Mouse (Mus musculus): ENCODE data around the gene Ctse. TPM values are rescaled to one million over a fixed set of nuclear protein-coding genes. Genes with fewer than 3 reads are reported as not detected.

Gene Ctse
- polyA plus RNA-seq, 1 experiment from 2014 or later, result not detected

GRCm38 (mm10) chr1:131687739-131688138 is 49.6 kb downstream of the Ctse start:
- no peak for ATAC-seq
- H3K4me1 ChIP-seq (ENCODE audit: control insufficient read depth, insufficient read depth, low read length), result no peaks in the 10 kb centered on the region
- H3K9me3 ChIP-seq (replicated peaks; ENCODE audit: control insufficient read depth, low read length), result no peaks in the 10 kb centered on the region
- 96% methylated on average over 2 of the region's 2 CpGs for WGBS
- no peak overlapping the region for H3K4me2 ChIP-seq (ENCODE audit: low read length)
- H3K36me3 ChIP-seq (ENCODE audit: control insufficient read depth, insufficient read depth, low read length), result no peaks in the 10 kb centered on the region
- no peak overlapping the region for H3K27ac ChIP-seq (ENCODE audit: low read depth, low read length)
- no peaks in the 10 kb centered on the region for H3K27me3 ChIP-seq (replicated peaks; ENCODE audit: control insufficient read depth, insufficient read depth, low read length)
- DNase-seq (ENCODE audit: low spot score), result no peak
- H3K9ac ChIP-seq (ENCODE audit: low read length), result no peak overlapping the region
- H3K4me3 ChIP-seq (ENCODE audit: low read depth, low read length), result no peak overlapping the region

DNA sequence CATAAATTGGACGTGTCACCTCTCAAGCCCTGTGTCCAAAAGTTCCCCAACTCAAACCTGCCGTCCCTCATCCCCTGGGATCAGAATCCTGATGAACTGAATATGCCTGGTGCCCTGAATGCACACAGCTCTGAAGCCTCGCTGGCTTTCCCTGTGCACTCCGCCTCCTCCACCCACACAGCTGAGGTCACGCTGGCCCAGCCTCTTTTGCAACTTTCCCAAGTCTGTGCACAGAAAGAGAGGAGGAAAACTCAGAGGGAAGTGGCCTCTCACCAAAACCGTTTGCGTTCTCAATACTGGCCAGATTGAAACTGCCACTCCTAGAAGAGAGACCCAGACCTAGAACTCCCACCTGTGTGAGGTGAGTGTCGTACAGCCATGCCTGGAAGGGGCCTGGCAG is 50.4 kb downstream of the Ctse start, which contains the start of gene Rab7b:
Gene Rab7b, plus strand, starts transcription at position 221 of the 400 bp plus-strand sequence.
- no peak for ATAC-seq
- Histone ChIP-seq H3K9me3 (replicated peaks; ENCODE audit: control insufficient read depth, low read length) (no peaks in the 10 kb centered on the region), H3K36me3 (ENCODE audit: control insufficient read depth, insufficient read depth, low read length) (no peaks in the 10 kb centered on the region), H3K4me3 (ENCODE audit: low read depth, low read length) (no peak within 1 kb of the TSS), H3K27ac (ENCODE audit: low read depth, low read length) (no peak within 1 kb of the TSS), H3K9ac (ENCODE audit: low read length) (no peak within 1 kb of the TSS), H3K27me3 (replicated peaks; ENCODE audit: control insufficient read depth, insufficient read depth, low read length) (no peaks in the 10 kb centered on the region), H3K4me1 (ENCODE audit: control insufficient read depth, insufficient read depth, low read length) (no peaks in the 10 kb centered on the region), H3K4me2 (ENCODE audit: low read length) (no peak within 1 kb of the TSS)
- WGBS, result 64% methylated on average over 8 of the region's 8 CpGs
- no peak for DNase-seq (ENCODE audit: low spot score)

GRCm38 (mm10) chr1:131689016-131689415 is 50.9 kb downstream of the Ctse start:
- Histone ChIP-seq H3K27me3 (replicated peaks; ENCODE audit: control insufficient read depth, insufficient read depth, low read length) (no peaks in the 10 kb centered on the region), H3K9me3 (replicated peaks; ENCODE audit: control insufficient read depth, low read length) (no peaks in the 10 kb centered on the region), H3K4me2 (ENCODE audit: low read length) (no peak overlapping the region), H3K36me3 (ENCODE audit: control insufficient read depth, insufficient read depth, low read length) (no peaks in the 10 kb centered on the region), H3K4me1 (ENCODE audit: control insufficient read depth, insufficient read depth, low read length) (no peaks in the 10 kb centered on the region), H3K27ac (ENCODE audit: low read depth, low read length) (no peak overlapping the region), H3K9ac (ENCODE audit: low read length) (no peak overlapping the region), H3K4me3 (ENCODE audit: low read depth, low read length) (no peak overlapping the region)
- DNase-seq (ENCODE audit: low spot score), result no peak
- no peak for ATAC-seq
- 87% methylated on average over 3 of the region's 3 CpGs for WGBS

DNA sequence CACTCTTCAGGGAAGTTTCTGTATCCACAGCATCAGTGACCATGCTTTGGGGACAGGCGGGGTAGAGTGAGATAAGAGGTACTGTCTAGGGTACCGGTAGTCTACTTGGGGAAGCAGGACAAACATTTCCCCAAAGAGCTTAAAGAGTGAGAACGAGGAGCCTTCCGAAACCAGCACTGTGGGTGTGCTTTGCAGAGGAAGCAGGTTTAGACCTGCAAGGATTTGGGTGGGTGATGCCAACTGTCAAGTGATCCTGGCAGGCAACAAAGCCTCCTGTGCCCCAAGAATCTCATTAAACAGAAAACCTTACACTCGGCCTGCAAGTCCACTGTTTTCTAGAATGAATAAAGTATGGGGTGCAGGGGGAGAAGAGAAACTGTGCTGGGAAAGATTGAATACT is 51.8 kb downstream of the Ctse start:
- Histone ChIP-seq H3K27me3 (replicated peaks; ENCODE audit: control insufficient read depth, insufficient read depth, low read length) (no peaks in the 10 kb centered on the region), H3K4me2 (ENCODE audit: low read length) (no peak overlapping the region), H3K9ac (ENCODE audit: low read length) (no peak overlapping the region), H3K9me3 (replicated peaks; ENCODE audit: control insufficient read depth, low read length) (no peaks in the 10 kb centered on the region), H3K27ac (ENCODE audit: low read depth, low read length) (no peak overlapping the region), H3K4me3 (ENCODE audit: low read depth, low read length) (no peak overlapping the region), H3K4me1 (ENCODE audit: control insufficient read depth, insufficient read depth, low read length) (no peaks in the 10 kb centered on the region), H3K36me3 (ENCODE audit: control insufficient read depth, insufficient read depth, low read length) (no peaks in the 10 kb centered on the region)
- WGBS, result 81% methylated on average over 5 of the region's 5 CpGs
- ATAC-seq (no peak), DNase-seq (ENCODE audit: low spot score) (no peak)

GRCm38 (mm10) chr1:131690435-131690834 is 52.3 kb downstream of the Ctse start:
- no peak for DNase-seq (ENCODE audit: low spot score)
- H3K4me2 ChIP-seq (ENCODE audit: low read length), result no peak overlapping the region
- no peaks in the 10 kb centered on the region for H3K36me3 ChIP-seq (ENCODE audit: control insufficient read depth, insufficient read depth, low read length)
- no peaks in the 10 kb centered on the region for H3K4me1 ChIP-seq (ENCODE audit: control insufficient read depth, insufficient read depth, low read length)
- no peak overlapping the region for H3K27ac ChIP-seq (ENCODE audit: low read depth, low read length)
- no peak overlapping the region for H3K9ac ChIP-seq (ENCODE audit: low read length)
- WGBS, result 82% methylated on average over 3 of the region's 3 CpGs
- H3K27me3 ChIP-seq (replicated peaks; ENCODE audit: control insufficient read depth, insufficient read depth, low read length), result no peaks in the 10 kb centered on the region
- no peak overlapping the region for H3K4me3 ChIP-seq (ENCODE audit: low read depth, low read length)
- no peak for ATAC-seq
- no peaks in the 10 kb centered on the region for H3K9me3 ChIP-seq (replicated peaks; ENCODE audit: control insufficient read depth, low read length)

DNA sequence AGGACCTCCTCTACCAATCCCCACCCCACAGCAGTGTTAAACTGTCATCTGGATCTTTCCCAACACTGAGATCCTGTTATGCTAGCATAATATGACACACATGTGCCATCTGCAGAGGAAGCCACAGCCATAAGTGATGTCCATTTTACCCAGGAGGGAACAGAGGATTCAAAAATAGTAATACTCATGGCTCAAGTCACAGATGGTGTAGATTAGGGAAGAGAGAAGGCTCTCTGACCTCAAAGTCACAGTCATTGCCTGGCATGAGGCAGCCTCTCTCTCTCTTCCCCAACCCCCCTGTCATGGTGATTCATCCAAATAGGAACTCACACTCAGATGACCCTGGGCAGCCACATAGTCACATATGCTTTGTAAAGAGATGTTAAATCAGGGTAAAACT is 53.2 kb downstream of the Ctse start:
- no peak for ATAC-seq
- Histone ChIP-seq H3K9ac (ENCODE audit: low read length) (no peak overlapping the region), H3K27me3 (replicated peaks; ENCODE audit: control insufficient read depth, insufficient read depth, low read length) (no peaks in the 10 kb centered on the region), H3K36me3 (ENCODE audit: control insufficient read depth, insufficient read depth, low read length) (no peaks in the 10 kb centered on the region), H3K9me3 (replicated peaks; ENCODE audit: control insufficient read depth, low read length) (no peaks in the 10 kb centered on the region), H3K4me2 (ENCODE audit: low read length) (no peak overlapping the region), H3K4me1 (ENCODE audit: control insufficient read depth, insufficient read depth, low read length) (no peaks in the 10 kb centered on the region), H3K27ac (ENCODE audit: low read depth, low read length) (no peak overlapping the region), H3K4me3 (ENCODE audit: low read depth, low read length) (no peak overlapping the region)
- no peak for DNase-seq (ENCODE audit: low spot score)

DNA sequence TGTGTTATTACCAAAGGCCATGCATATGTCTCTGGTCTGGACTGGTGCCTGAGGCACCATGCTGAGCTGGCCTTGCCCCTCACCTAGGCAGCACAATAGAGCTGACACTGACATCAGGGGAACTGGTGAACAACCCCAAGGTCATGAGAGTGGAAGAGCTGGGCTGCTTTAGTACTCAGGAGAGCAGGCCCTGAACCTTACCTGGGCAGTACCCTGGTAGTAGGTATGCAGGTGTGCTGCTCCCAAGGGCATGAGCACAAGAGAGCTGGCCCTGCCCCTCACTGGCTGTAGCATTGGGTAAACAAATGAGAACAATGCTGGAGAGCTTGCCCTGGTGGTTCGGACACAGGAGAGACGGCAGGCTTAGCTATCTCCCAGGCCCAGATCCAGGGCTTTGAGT is 57.2 kb downstream of the Ctse start:
- no peak for ATAC-seq
- H3K36me3 ChIP-seq (ENCODE audit: control insufficient read depth, insufficient read depth, low read length), result no peaks in the 10 kb centered on the region
- H3K4me1 ChIP-seq (ENCODE audit: control insufficient read depth, insufficient read depth, low read length), result no peaks in the 10 kb centered on the region
- no peaks in the 10 kb centered on the region for H3K27me3 ChIP-seq (replicated peaks; ENCODE audit: control insufficient read depth, insufficient read depth, low read length)
- H3K27ac ChIP-seq (ENCODE audit: low read depth, low read length), result no peak overlapping the region
- 91% methylated on average over 2 of the region's 2 CpGs for WGBS
- H3K9ac ChIP-seq (ENCODE audit: low read length), result no peak overlapping the region
- no peak overlapping the region for H3K4me2 ChIP-seq (ENCODE audit: low read length)
- no peak overlapping the region for H3K4me3 ChIP-seq (ENCODE audit: low read depth, low read length)
- no peak for DNase-seq (ENCODE audit: low spot score)
- no peaks in the 10 kb centered on the region for H3K9me3 ChIP-seq (replicated peaks; ENCODE audit: control insufficient read depth, low read length)

GRCm38 (mm10) chr1:131696325-131696724 is 58.2 kb downstream of the Ctse start:
- WGBS, result 47% methylated on average over 4 of the region's 4 CpGs
- Histone ChIP-seq H3K9ac (ENCODE audit: low read length) (no peak overlapping the region), H3K27ac (ENCODE audit: low read depth, low read length) (no peak overlapping the region), H3K36me3 (ENCODE audit: control insufficient read depth, insufficient read depth, low read length) (no peaks in the 10 kb centered on the region), H3K9me3 (replicated peaks; ENCODE audit: control insufficient read depth, low read length) (no peaks in the 10 kb centered on the region), H3K27me3 (replicated peaks; ENCODE audit: control insufficient read depth, insufficient read depth, low read length) (no peaks in the 10 kb centered on the region), H3K4me2 (ENCODE audit: low read length) (no peak overlapping the region), H3K4me3 (ENCODE audit: low read depth, low read length) (no peak overlapping the region), H3K4me1 (ENCODE audit: control insufficient read depth, insufficient read depth, low read length) (no peaks in the 10 kb centered on the region)
- DNase-seq (ENCODE audit: low spot score), result no peak
- no peak for ATAC-seq

DNA sequence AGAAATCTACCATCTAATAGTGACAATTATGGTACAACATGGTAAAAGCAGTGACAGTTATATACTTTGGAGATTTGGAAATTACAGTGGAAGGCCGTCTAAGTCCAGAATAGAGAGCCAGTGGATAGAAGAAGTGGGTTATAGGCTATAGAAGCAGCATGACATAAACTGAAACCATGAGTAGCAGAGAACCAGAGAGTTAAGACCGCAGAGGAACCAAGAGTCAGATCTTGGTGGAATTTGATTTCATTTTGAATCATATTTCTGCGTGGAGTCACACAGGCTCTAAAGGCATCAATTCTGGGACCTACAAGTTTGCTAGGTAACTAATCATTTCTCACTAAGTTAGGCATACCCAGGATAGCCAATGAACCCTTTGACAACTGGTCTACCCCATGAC is 60.7 kb downstream of the Ctse start:
- H3K36me3 ChIP-seq (ENCODE audit: control insufficient read depth, insufficient read depth, low read length), result no peaks in the 10 kb centered on the region
- 93% methylated on average over 3 of the region's 3 CpGs for WGBS
- DNase-seq (ENCODE audit: low spot score), result no peak
- H3K27ac ChIP-seq (ENCODE audit: low read depth, low read length), result no peak overlapping the region
- no peak overlapping the region for H3K4me2 ChIP-seq (ENCODE audit: low read length)
- no peak overlapping the region for H3K4me3 ChIP-seq (ENCODE audit: low read depth, low read length)
- no peak overlapping the region for H3K9ac ChIP-seq (ENCODE audit: low read length)
- H3K4me1 ChIP-seq (ENCODE audit: control insufficient read depth, insufficient read depth, low read length), result no peaks in the 10 kb centered on the region
- H3K9me3 ChIP-seq (replicated peaks; ENCODE audit: control insufficient read depth, low read length), result no peaks in the 10 kb centered on the region
- H3K27me3 ChIP-seq (replicated peaks; ENCODE audit: control insufficient read depth, insufficient read depth, low read length), result no peaks in the 10 kb centered on the region
- no peak for ATAC-seq

DNA sequence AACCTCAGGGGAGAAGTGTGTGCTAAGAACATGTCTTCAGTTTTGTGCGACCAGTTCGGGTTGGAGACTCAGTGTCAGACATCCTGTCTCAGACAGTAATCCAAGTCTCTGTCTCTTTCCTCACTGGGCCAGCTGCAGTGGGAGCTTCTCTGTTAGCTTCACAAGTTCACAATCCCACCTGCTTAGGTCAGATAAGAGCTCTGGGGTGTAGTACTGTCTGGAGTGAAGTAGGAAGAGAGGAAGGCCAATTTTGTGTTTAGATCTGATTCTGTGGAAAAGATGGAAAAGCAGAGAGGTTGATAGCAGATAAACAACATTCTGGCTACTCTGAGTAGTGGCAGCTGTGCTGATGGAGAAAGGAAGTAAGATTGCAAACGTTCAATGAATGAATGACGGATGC is 61.5 kb downstream of the Ctse start:
- ATAC-seq, result no peak
- WGBS, result 88% methylated on average over 4 of the region's 4 CpGs
- H3K27me3 ChIP-seq (replicated peaks; ENCODE audit: control insufficient read depth, insufficient read depth, low read length), result no peaks in the 10 kb centered on the region
- H3K36me3 ChIP-seq (ENCODE audit: control insufficient read depth, insufficient read depth, low read length), result no peaks in the 10 kb centered on the region
- H3K4me2 ChIP-seq (ENCODE audit: low read length), result no peak overlapping the region
- DNase-seq (ENCODE audit: low spot score), result no peak
- no peak overlapping the region for H3K9ac ChIP-seq (ENCODE audit: low read length)
- H3K27ac ChIP-seq (ENCODE audit: low read depth, low read length), result no peak overlapping the region
- no peak overlapping the region for H3K4me3 ChIP-seq (ENCODE audit: low read depth, low read length)
- H3K9me3 ChIP-seq (replicated peaks; ENCODE audit: control insufficient read depth, low read length), result no peaks in the 10 kb centered on the region
- H3K4me1 ChIP-seq (ENCODE audit: control insufficient read depth, insufficient read depth, low read length), result no peaks in the 10 kb centered on the region
